Mouse (Mus musculus) intestine, postnatal 0 days (tissue): Measurements from ENCODE around the gene Tesc. TPM values are rescaled to one million over a fixed set of nuclear protein-coding genes. Genes with fewer than 3 reads are reported as not detected.
A peak's percentile ranks its signal among the peaks of the same experiment; 100 is the strongest.

Experiments
- ATAC-seq: fragments of 200-750 bp; cut with Nextera tagmentation; 2 replicates; pipeline ENCODE4 v1.8.0; 2017; ENCODE audit warnings: mild to moderate bottlenecking, moderate TSS enrichment, moderate library complexity
- H3K27ac ChIP-seq: fragments of 300-500 bp; sonication (generic); 2 replicates; pipeline ENCODE4 v1.5.1; 2014; ENCODE audit warnings: mild to moderate bottlenecking, low read depth, low read length, moderate library complexity
- H3K27me3 ChIP-seq: fragments of 300-500 bp; sonication (generic); replicated peaks from 2 replicates; pipeline ENCODE4 v1.6.1; 2014; ENCODE audit warnings: low read length, mixed read lengths; ENCODE audit not compliant: control insufficient read depth, insufficient read depth
- H3K36me3 ChIP-seq: fragments of 300-500 bp; sonication (generic); 2 replicates; pipeline ENCODE4 v1.6.1; 2014; ENCODE audit warnings: mild to moderate bottlenecking, moderate library complexity; ENCODE audit not compliant: control insufficient read depth, insufficient read depth
- H3K4me1 ChIP-seq: fragments of 300-500 bp; sonication (generic); replicated peaks from 2 replicates; pipeline ENCODE4 v1.6.1; 2014; ENCODE audit warnings: antibody characterized with exemption, low read length, mixed read lengths; ENCODE audit not compliant: control insufficient read depth, insufficient read depth
- H3K4me2 ChIP-seq: fragments of 300-500 bp; sonication (generic); replicated peaks from 2 replicates; pipeline ENCODE4 v1.6.1; 2014; ENCODE audit warnings: low read depth, mild to moderate bottlenecking, moderate library complexity
- H3K4me3 ChIP-seq: fragments of 300-500 bp; sonication (generic); 2 replicates; pipeline ENCODE4 v1.5.1; 2014; ENCODE audit warnings: low read depth, low read length
- H3K9ac ChIP-seq: fragments of 300-500 bp; sonication (generic); 2 replicates; pipeline ENCODE4 v1.6.1; 2014; ENCODE audit warnings: mild to moderate bottlenecking, low read depth, low read length
- H3K9me3 ChIP-seq: fragments of 300-500 bp; sonication (generic); 2 replicates; pipeline ENCODE4 v1.6.1; 2016; ENCODE audit warnings: mixed run types; ENCODE audit not compliant: control insufficient read depth
- CTCF ChIP-seq: sonication (generic); IDR thresholded peaks from 2 replicates; pipeline ENCODE4 v1.5.1; 2016; ENCODE audit warnings: low read depth, mild to moderate bottlenecking, control low read depth, antibody characterized with exemption, moderate library complexity
- WGBS: fragments of 180-500 bp; shearing (Covaris S2); extraction: QIAGEN DNeasy Blood & Tissue Kit; methylation state at CpG from one replicate; pipeline ENCODE4 v1.1.7; 2014; 5-methylcytosine and 5-hydroxymethylcytosine counted together
- polyA plus RNA-seq: library from polyadenylated mRNA; unstranded; fragments of >200 nt; fragmentation: Nextera tagmentation; extraction: Ambion mirVana; gene quantifications from 2 replicates; pipeline ENCODE4 v1.2.1, GENCODE M21; 2015

The Tesc gene
- polyA plus RNA-seq, 1 experiment from 2014 or later = 2.8 TPM

- WGBS = 63% methylated on average over 6 of the region's 6 CpGs
- H3K9me3 ChIP-seq = no peaks in the 10 kb centered on the region
- no peak for TF ChIP-seq CTCF
- no peaks in the 10 kb centered on the region for H3K36me3 ChIP-seq
- H3K27ac ChIP-seq = no peak overlapping the region
- H3K4me2 ChIP-seq = no peak overlapping the region
- no peak overlapping the region for H3K9ac ChIP-seq
- no peaks in the 10 kb centered on the region for H3K4me1 ChIP-seq
- ATAC-seq = no peak
- peaks cover 11% of the 10 kb centered on the region for H3K27me3 ChIP-seq
- no peak overlapping the region for H3K4me3 ChIP-seq
Measured at GRCm38 (mm10) chr5:118033740-118034139, 6.2 kb downstream of the Tesc start.

GRCm38 (mm10) chr5:118034632-118035031 is 7.1 kb downstream of the Tesc start:
- no peak overlapping the region for H3K9ac ChIP-seq
- TF ChIP-seq CTCF = no peak
- no peak for ATAC-seq
- H3K27ac ChIP-seq = no peak overlapping the region
- no peaks in the 10 kb centered on the region for H3K9me3 ChIP-seq
- H3K36me3 ChIP-seq = no peaks in the 10 kb centered on the region
- H3K27me3 ChIP-seq = peaks cover 4% of the 10 kb centered on the region
- H3K4me2 ChIP-seq = no peak overlapping the region
- H3K4me1 ChIP-seq = no peaks in the 10 kb centered on the region
- WGBS = 86% methylated on average over 1 of the region's 1 CpGs
- no peak overlapping the region for H3K4me3 ChIP-seq

- Histone ChIP-seq H3K36me3 (no peaks in the 10 kb centered on the region), H3K27ac (no peak overlapping the region), H3K4me1 (no peaks in the 10 kb centered on the region), H3K4me3 (no peak overlapping the region), H3K27me3 (no peaks in the 10 kb centered on the region), H3K4me2 (no peak overlapping the region), H3K9ac (no peak overlapping the region), H3K9me3 (no peaks in the 10 kb centered on the region)
- no peak for TF ChIP-seq CTCF
- no peak for ATAC-seq
- 55% methylated on average over 3 of the region's 3 CpGs for WGBS
Measured at GRCm38 (mm10) chr5:118035786-118036185, 8.2 kb downstream of the Tesc start.

GRCm38 (mm10) chr5:118036888-118037797 is 9.6 kb downstream of the Tesc start:
- H3K4me1 ChIP-seq = no peaks in the 10 kb centered on the region
- WGBS = 41% methylated on average over 25 of the region's 25 CpGs
- no peak overlapping the region for H3K4me2 ChIP-seq
- no peak overlapping the region for H3K9ac ChIP-seq
- no peaks in the 10 kb centered on the region for H3K9me3 ChIP-seq
- ATAC-seq = no peak
- no peak for TF ChIP-seq CTCF
- no peak overlapping the region for H3K4me3 ChIP-seq
- no peak overlapping the region for H3K27ac ChIP-seq
- H3K36me3 ChIP-seq = no peaks in the 10 kb centered on the region
- H3K27me3 ChIP-seq = no peaks in the 10 kb centered on the region

GRCm38 (mm10) chr5:118037798-118038484 is 10.4 kb downstream of the Tesc start:
- 16% methylated on average over 10 of the region's 10 CpGs for WGBS
- peak; percentile 51; the same call in 1 of the 2 replicates for ATAC-seq
- no peak for TF ChIP-seq CTCF
- H3K27me3 ChIP-seq = no peaks in the 10 kb centered on the region
- no peak overlapping the region for H3K27ac ChIP-seq
- no peak overlapping the region for H3K4me2 ChIP-seq
- no peaks in the 10 kb centered on the region for H3K9me3 ChIP-seq
- H3K36me3 ChIP-seq = no peaks in the 10 kb centered on the region
- H3K4me1 ChIP-seq = no peaks in the 10 kb centered on the region
- H3K4me3 ChIP-seq = no peak overlapping the region
- no peak overlapping the region for H3K9ac ChIP-seq

GRCm38 (mm10) chr5:118039241-118039668 is 11.7 kb downstream of the Tesc start:
- no peak overlapping the region for H3K9ac ChIP-seq
- no peak overlapping the region for H3K4me2 ChIP-seq
- H3K9me3 ChIP-seq = no peaks in the 10 kb centered on the region
- no peak for TF ChIP-seq CTCF
- WGBS = 51% methylated on average over 12 of the region's 12 CpGs
- no peaks in the 10 kb centered on the region for H3K27me3 ChIP-seq
- H3K4me3 ChIP-seq = no peak overlapping the region
- H3K27ac ChIP-seq = no peak overlapping the region
- no peak for ATAC-seq
- no peaks in the 10 kb centered on the region for H3K4me1 ChIP-seq
- H3K36me3 ChIP-seq = no peaks in the 10 kb centered on the region
